Mouse (Mus musculus) lung, adult 2 months (tissue): ENCODE results near the gene Myo15b. TPM values are rescaled to one million over a fixed set of nuclear protein-coding genes. Genes with fewer than 3 reads are reported as not detected.

Experiments
- DNase-seq: peaks from one replicate; pipeline ENCODE4 v3.0.0; 2022
- H3K4me1 ChIP-seq: fragments of 200-500 bp; 2 replicates; pipeline ENCODE4 v1.6.1; 2011; ENCODE audit warnings: low read length; ENCODE audit not compliant: control insufficient read depth, insufficient read depth
- H3K4me3 ChIP-seq: fragments of 200-500 bp; replicated peaks from 2 replicates; pipeline ENCODE3; 2011; ENCODE audit warnings: low read depth, mild to moderate bottlenecking, control low read depth, low read length; ENCODE audit errors: extremely low read depth
- CTCF ChIP-seq: fragments of 200-500 bp; IDR thresholded peaks from 2 replicates; pipeline ENCODE4 v1.5.1; 2011; ENCODE audit warnings: mild to moderate bottlenecking, low read length, control low read depth; ENCODE audit not compliant: insufficient read depth
- POLR2A ChIP-seq: fragments of 200-500 bp; IDR thresholded peaks from 2 replicates; pipeline ENCODE4 v1.6.1; 2011; ENCODE audit warnings: low read depth, mild to moderate bottlenecking, control low read depth, low read length, borderline replicate concordance; ENCODE audit errors: extremely low read depth
- WGBS: fragments of 180-500 bp; shearing (Covaris S2); methylation state at CpG from one replicate; pipeline ENCODE4 v1.1.7; 2018; 5-methylcytosine and 5-hydroxymethylcytosine counted together
- polyA plus RNA-seq: library from polyadenylated mRNA; depleted of rRNA; stranded (reverse); fragments of >200 nt; gene quantifications from 2 replicates; pipeline ENCODE4 v1.2.3, GENCODE M21; 2012

Myo15b gene
- polyA plus RNA-seq, 1 experiment = 5.4 TPM

DNA sequence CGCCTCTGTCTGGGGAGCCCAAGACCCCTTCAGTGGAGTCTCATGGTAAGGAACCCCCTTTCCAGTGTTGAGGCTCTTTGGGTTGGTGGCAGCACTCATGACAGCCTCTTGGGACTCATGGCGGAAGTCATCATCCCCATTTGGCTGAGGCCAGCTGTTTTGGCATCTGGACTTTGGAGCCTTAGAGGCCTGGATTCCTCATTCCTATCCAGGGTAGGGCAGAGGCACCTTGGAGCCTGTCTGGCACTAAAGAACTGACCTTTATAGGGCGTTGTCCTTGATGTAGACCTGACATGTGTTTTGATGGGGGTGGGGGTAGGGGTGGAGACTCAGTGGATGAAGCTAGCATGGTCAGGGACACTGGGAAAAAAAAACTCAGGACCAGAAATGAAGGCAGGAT, 26.2 kb downstream of the Myo15b start:
- DNase-seq = no peak
- WGBS = 93% methylated on average over 3 of the region's 3 CpGs
- peaks cover 4% of the 10 kb centered on the region; the same call in 1 of the 2 replicates for H3K4me1 ChIP-seq
- no peak overlapping the region for H3K4me3 ChIP-seq
- TF ChIP-seq POLR2A = no peak
- TF ChIP-seq CTCF = no peak

DNA sequence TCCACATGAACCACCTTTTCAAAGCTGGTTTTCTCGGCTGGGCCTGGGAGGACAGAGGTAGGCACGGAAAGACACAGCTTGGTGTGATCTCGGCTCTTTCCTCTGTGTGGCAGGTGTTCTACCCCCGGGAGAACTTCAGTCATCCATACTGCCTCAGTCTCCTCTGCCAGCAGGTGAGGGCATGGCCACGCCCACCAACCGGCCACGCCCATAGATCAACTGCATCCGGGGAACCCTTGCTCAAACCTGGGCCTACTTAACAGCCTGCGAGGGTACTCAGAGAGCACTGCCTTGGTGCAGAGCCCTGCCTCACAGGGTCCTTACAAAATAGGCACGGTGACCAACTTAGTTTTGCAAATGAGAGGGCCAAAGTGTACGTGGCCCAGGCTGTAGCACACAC, 27.1 kb downstream of the Myo15b start:
- no peak overlapping the region for H3K4me3 ChIP-seq
- H3K4me1 ChIP-seq = peaks cover 4% of the 10 kb centered on the region; the same call in 1 of the 2 replicates
- 67% methylated on average over 11 of the region's 11 CpGs for WGBS
- DNase-seq = no peak
- TF ChIP-seq POLR2A (no peak), CTCF (no peak)

DNA sequence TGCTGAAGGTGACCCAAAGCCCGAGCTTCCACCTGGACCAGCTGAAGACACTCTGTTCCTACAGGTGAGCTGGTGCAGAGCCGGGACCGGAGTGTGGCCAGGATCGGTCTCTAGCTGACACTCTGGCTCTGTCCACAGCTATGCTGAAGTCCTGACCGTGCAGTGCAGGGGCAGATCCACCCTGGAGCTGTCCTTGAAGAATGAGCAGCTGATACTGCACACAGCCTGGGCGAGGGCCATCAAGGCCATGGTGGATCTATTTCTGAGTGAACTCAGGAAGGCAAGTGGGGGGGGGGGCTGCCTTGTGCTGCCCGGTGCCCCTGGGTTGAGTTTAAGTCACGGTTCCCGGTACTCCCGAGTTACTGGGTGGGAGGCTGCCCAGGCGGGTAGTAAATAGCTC, 28.2 kb downstream of the Myo15b start:
- H3K4me3 ChIP-seq = no peak overlapping the region
- TF ChIP-seq CTCF (no peak), POLR2A (no peak)
- DNase-seq = no peak
- H3K4me1 ChIP-seq = peaks cover 4% of the 10 kb centered on the region; the same call in 1 of the 2 replicates
- 89% methylated on average over 11 of the region's 11 CpGs for WGBS

GRCm38 (mm10) chr11:115888020-115888419, 29.8 kb downstream of the Myo15b start:
- TF ChIP-seq POLR2A (no peak), CTCF (no peak)
- DNase-seq = no peak

GRCm38 (mm10) chr11:115889159-115889558, 31.0 kb downstream of the Myo15b start:
- WGBS = 79% methylated on average over 6 of the region's 6 CpGs
- Histone ChIP-seq H3K4me1 (peaks cover 4% of the 10 kb centered on the region; the same call in 1 of the 2 replicates), H3K4me3 (no peak overlapping the region)
- TF ChIP-seq CTCF = no peak
- TF ChIP-seq POLR2A = no peak
- DNase-seq = no peak

More at GRCm38 (mm10) chr11:115888020-115888419, 29.8 kb downstream of the Myo15b start:
- H3K4me1 ChIP-seq = peaks cover 4% of the 10 kb centered on the region; the same call in 1 of the 2 replicates
- no peak overlapping the region for H3K4me3 ChIP-seq
- 66% methylated on average over 5 of the region's 5 CpGs for WGBS

DNA sequence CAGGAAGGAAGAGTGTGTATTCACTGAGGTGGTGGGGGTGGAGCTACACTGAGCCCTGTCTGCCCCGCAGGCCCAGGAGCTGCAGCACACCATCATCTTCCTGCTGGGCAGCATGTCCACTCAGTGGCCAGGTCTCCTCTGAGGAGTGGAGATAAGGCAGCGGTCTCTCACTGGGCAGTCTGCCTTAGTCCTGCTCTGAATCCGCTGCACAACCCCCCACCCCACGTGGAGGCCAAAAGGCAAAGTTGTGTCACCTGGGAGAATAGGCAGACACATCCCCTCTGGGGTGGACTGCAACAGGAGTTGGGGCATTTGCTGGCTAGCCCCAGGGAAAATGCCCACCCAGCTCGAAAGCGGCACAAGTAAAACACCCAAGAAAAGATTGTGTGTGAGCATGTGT, 34.0 kb downstream of the Myo15b start:
- TF ChIP-seq CTCF (no peak), POLR2A (no peak)
- Histone ChIP-seq H3K4me3 (no peak overlapping the region), H3K4me1 (peaks cover 4% of the 10 kb centered on the region; the same call in 1 of the 2 replicates)
- 77% methylated on average over 6 of the region's 6 CpGs for WGBS
- no peak for DNase-seq

- DNase-seq = no peak
- Histone ChIP-seq H3K4me3 (no peak overlapping the region), H3K4me1 (peaks cover 4% of the 10 kb centered on the region; the same call in 1 of the 2 replicates)
- WGBS = 88% methylated on average over 9 of the region's 9 CpGs
- TF ChIP-seq CTCF (no peak), POLR2A (no peak)
These were observed 34.9 kb downstream of the Myo15b start for GRCm38 (mm10) chr11:115893071-115893470.

DNA sequence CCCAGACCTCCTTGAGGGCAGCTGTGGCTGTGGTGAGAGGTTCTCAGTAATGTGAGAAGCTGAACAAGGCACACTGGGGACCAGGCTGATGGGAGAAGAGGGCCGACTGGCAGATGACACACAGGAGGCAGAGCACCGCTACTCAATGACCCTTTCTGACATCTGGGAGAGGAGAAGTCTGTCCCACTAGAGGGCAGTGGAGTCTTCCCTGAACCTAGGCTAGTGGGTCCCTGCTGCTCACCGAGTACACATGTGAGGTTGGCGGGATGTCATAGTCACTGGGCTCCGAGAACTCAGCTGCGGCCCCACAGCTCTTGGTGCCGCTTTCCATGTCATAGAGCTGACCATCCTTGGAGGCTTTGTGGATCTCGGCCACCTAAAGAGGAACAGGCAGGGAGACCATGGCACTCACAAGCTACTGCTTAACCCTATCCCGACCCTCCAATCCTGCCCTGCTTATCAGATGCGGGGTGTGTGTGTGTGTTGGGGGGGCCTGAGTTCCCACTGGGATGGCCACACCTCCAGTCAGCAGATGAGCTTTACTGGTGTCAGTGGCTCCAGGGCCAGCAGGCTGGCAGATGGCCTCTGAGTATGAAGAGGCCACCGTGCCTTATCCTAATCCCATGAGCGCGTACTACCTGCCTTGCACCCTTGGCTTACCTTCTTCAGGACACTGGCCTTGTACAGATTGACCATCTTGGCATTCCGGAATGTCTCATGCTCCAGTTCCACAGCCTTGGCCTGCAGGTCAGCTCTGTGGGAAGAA, 36.7 kb downstream of the Myo15b start:
- H3K4me1 ChIP-seq = no peaks in the 10 kb centered on the region; the same call in 1 of the 2 replicates
- WGBS = 74% methylated on average over 14 of the region's 14 CpGs
- no peak for DNase-seq
- no peak for TF ChIP-seq POLR2A
- TF ChIP-seq CTCF = peak; percentile 37; the same call in 1 of the 2 replicates
- no peak overlapping the region for H3K4me3 ChIP-seq

DNA sequence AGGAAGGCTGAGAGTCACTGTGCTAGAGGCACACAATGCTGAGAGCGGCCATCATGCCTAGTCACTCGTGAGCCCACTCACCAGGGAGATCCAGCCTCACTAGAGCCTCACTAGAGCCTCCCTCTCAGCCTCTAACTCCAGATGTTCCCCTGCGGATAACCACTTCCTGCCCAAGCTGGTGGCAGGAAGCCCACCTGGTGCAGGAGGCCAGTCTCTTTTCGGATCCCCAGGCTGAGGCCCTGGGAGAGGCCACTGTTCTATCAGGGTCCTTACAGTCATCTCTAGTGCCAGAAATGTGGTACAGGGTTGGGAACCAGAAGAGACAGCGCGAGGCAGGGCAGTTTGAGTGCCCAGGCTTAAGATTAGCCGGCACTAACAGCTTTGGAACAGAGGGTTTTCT, 40.2 kb downstream of the Myo15b start:
- TF ChIP-seq CTCF (no peak), POLR2A (no peak)
- H3K4me1 ChIP-seq = peaks cover 16% of the 10 kb centered on the region
- 82% methylated on average over 7 of the region's 7 CpGs for WGBS
- DNase-seq = no peak
- H3K4me3 ChIP-seq = no peak overlapping the region

DNA sequence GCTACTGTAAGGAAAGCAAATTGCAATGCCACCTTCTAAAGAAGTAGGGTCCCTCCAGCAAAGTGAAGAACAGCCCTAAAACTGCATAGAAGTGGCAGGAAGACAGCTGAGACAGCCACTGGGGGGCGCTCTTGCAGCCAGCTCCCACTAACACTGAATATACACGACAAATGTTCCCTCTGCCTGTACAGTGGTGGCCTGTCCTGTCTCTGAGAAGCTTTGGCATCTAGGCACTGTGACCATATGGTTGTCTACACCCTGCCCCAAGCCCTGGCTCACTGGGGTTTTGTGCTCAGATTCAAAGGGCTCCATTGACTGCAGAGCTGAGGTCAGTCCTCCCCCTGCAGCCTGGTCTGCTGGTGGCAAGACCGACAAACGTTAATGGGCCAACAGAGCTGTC, 40.7 kb downstream of the Myo15b start:
- TF ChIP-seq CTCF (peak; percentile 56), POLR2A (no peak)
- Histone ChIP-seq H3K4me3 (no peak overlapping the region), H3K4me1 (peaks cover 20% of the 10 kb centered on the region)
- peak; percentile 40 for DNase-seq
- WGBS = 26% methylated on average over 4 of the region's 4 CpGs
